Mouse (Mus musculus) midbrain, postnatal 0 days (tissue): ENCODE measurements at regions not wholly inside any gene's neighbourhood (a gene's known extent, or its start where the extent isn't known, plus 50 kb on each side); places are given as distances from the start of the nearest gene placed in this dataset.

Experiments
- ATAC-seq: fragments of 200-750 bp; cut with Nextera tagmentation; 2 replicates; pipeline ENCODE4 v1.8.0; 2017; ENCODE audit warnings: moderate number of reproducible peaks, mild to moderate bottlenecking, moderate TSS enrichment, moderate library complexity; ENCODE audit not compliant: low FRiP score
- DNase-seq: peaks from one replicate; pipeline ENCODE4 v3.0.0-alpha.2; 2015; ENCODE audit warnings: low spot score
- H3K27ac ChIP-seq: fragments of 300-500 bp; sonication (generic); 2 replicates; pipeline ENCODE4 v1.5.1; 2014; ENCODE audit warnings: low read depth, mild to moderate bottlenecking, low read length, mixed read lengths
- H3K27me3 ChIP-seq: fragments of 300-500 bp; sonication (generic); 2 replicates; pipeline ENCODE4 v1.6.1; 2014; ENCODE audit warnings: low read length, control low read depth, mixed read lengths; ENCODE audit not compliant: insufficient read depth
- H3K36me3 ChIP-seq: fragments of 300-500 bp; sonication (generic); 2 replicates; pipeline ENCODE4 v1.6.1; 2014; ENCODE audit warnings: low read length, control low read depth, mixed read lengths; ENCODE audit not compliant: insufficient read depth
- H3K4me1 ChIP-seq: fragments of 300-500 bp; sonication (generic); 2 replicates; pipeline ENCODE4 v1.6.1; 2014; ENCODE audit warnings: mild to moderate bottlenecking, control low read depth, antibody characterized with exemption, low read length, mixed read lengths; ENCODE audit not compliant: insufficient read depth
- H3K4me2 ChIP-seq: fragments of 300-500 bp; sonication (generic); 2 replicates; pipeline ENCODE4 v1.6.1; 2014; ENCODE audit warnings: low read depth, mild to moderate bottlenecking, low read length, mixed read lengths; ENCODE audit not compliant: poor library complexity, severe bottlenecking
- H3K4me3 ChIP-seq: fragments of 300-500 bp; sonication (generic); 2 replicates; pipeline ENCODE4 v1.5.1; 2014; ENCODE audit warnings: low read depth, mild to moderate bottlenecking, low read length, moderate library complexity
- H3K9ac ChIP-seq: fragments of 300-500 bp; sonication (generic); replicated peaks from 2 replicates; pipeline ENCODE4 v1.6.1; 2014; ENCODE audit warnings: mild to moderate bottlenecking, low read length, moderate library complexity, mixed read lengths; ENCODE audit not compliant: poor library complexity, severe bottlenecking
- H3K9me3 ChIP-seq: fragments of 300-500 bp; sonication (generic); 2 replicates; pipeline ENCODE4 v1.6.1; 2016; ENCODE audit warnings: low read length, control low read depth
- CTCF ChIP-seq: IDR thresholded peaks from 2 replicates; pipeline ENCODE4 v1.5.1; 2016; ENCODE audit warnings: antibody characterized with exemption, mild to moderate bottlenecking
- WGBS: fragments of 180-500 bp; shearing (Covaris S2); extraction: QIAGEN DNeasy Blood & Tissue Kit; methylation state at CpG from one replicate; pipeline ENCODE4 v1.1.7; 2014; 5-methylcytosine and 5-hydroxymethylcytosine counted together

- no peak for TF ChIP-seq CTCF
- Histone ChIP-seq H3K4me3 (no peak overlapping the region), H3K36me3 (no peaks in the 10 kb centered on the region), H3K27me3 (no peaks in the 10 kb centered on the region), H3K4me1 (peaks cover 6% of the 10 kb centered on the region; the same call in 1 of the 2 replicates), H3K27ac (no peak overlapping the region), H3K4me2 (no peak overlapping the region), H3K9ac (no peak overlapping the region), H3K9me3 (no peaks in the 10 kb centered on the region)
- no peak for ATAC-seq
- WGBS, result 42% methylated on average over 3 of the region's 3 CpGs
- DNase-seq, result peak; percentile 48
Observed at GRCm38 (mm10) chr2:34111286-34111685, 223.5 kb upstream of the Mvb12b start.

GRCm38 (mm10) chr2:34110582-34110981 lies 222.8 kb upstream of the Mvb12b start:
- H3K4me2 ChIP-seq, result no peak overlapping the region
- H3K4me1 ChIP-seq, result peaks cover 11% of the 10 kb centered on the region; the same call in 1 of the 2 replicates
- TF ChIP-seq CTCF, result no peak
- H3K4me3 ChIP-seq, result no peak overlapping the region
- 88% methylated on average over 17 of the region's 17 CpGs for WGBS
- no peaks in the 10 kb centered on the region for H3K27me3 ChIP-seq
- H3K36me3 ChIP-seq, result no peaks in the 10 kb centered on the region
- H3K27ac ChIP-seq, result no peak overlapping the region
- DNase-seq, result no peak
- no peak overlapping the region for H3K9ac ChIP-seq
- no peak for ATAC-seq
- no peaks in the 10 kb centered on the region for H3K9me3 ChIP-seq

- WGBS, result 30% methylated on average over 27 of the region's 27 CpGs
- Histone ChIP-seq H3K4me2 (peak overlapping the region; percentile 47; the same call in 1 of the 2 replicates), H3K4me1 (peaks cover 11% of the 10 kb centered on the region; the same call in 1 of the 2 replicates), H3K4me3 (peak overlapping the region; percentile 21; the same call in 1 of the 2 replicates), H3K27ac (peak overlapping the region; percentile 60), H3K9ac (0 out of 2 replicates have a peak overlapping the region, but pooled peaks have one; percentile 46), H3K9me3 (no peaks in the 10 kb centered on the region), H3K27me3 (no peaks in the 10 kb centered on the region), H3K36me3 (no peaks in the 10 kb centered on the region)
- peak; percentile 69 for DNase-seq
- 0 out of 2 replicates have a peak, but pooled peaks have one; percentile 21 for ATAC-seq
- TF ChIP-seq CTCF, result no peak
Observed at GRCm38 (mm10) chr2:34107566-34108303, 220.0 kb upstream of the Mvb12b start.

- DNase-seq (peak; percentile 72), ATAC-seq (peak; percentile 20; the same call in 1 of the 2 replicates)
- H3K27ac ChIP-seq, result peak overlapping the region; percentile 60
- no peak for TF ChIP-seq CTCF
- H3K9me3 ChIP-seq, result no peaks in the 10 kb centered on the region
- peak overlapping the region; percentile 21; the same call in 1 of the 2 replicates for H3K4me3 ChIP-seq
- peaks cover 11% of the 10 kb centered on the region; the same call in 1 of the 2 replicates for H3K4me1 ChIP-seq
- no peaks in the 10 kb centered on the region for H3K27me3 ChIP-seq
- WGBS, result 11% methylated on average over 15 of the region's 15 CpGs
- peak overlapping the region; percentile 46 for H3K9ac ChIP-seq
- H3K4me2 ChIP-seq, result peak overlapping the region; percentile 47
- no peaks in the 10 kb centered on the region for H3K36me3 ChIP-seq
Observed at GRCm38 (mm10) chr2:34106837-34107565, 219.3 kb upstream of the Mvb12b start.

GRCm38 (mm10) chr2:34106245-34106644 lies 218.5 kb upstream of the Mvb12b start:
- ATAC-seq, result no peak
- Histone ChIP-seq H3K4me3 (peak overlapping the region; percentile 21; the same call in 1 of the 2 replicates), H3K27me3 (no peaks in the 10 kb centered on the region), H3K9me3 (no peaks in the 10 kb centered on the region), H3K9ac (peak overlapping the region; percentile 46), H3K4me2 (peak overlapping the region; percentile 47), H3K36me3 (no peaks in the 10 kb centered on the region), H3K4me1 (peaks cover 11% of the 10 kb centered on the region; the same call in 1 of the 2 replicates), H3K27ac (peak overlapping the region; percentile 60)
- WGBS, result 21% methylated on average over 9 of the region's 9 CpGs
- TF ChIP-seq CTCF, result no peak
- peak; percentile 37 for DNase-seq
